Mouse (Mus musculus) C2C12 (cell line): Measurements from ENCODE around the gene Rec114. TPM values are rescaled to one million over a fixed set of nuclear protein-coding genes. Genes with fewer than 3 reads are reported as not detected.

Source experiments
- H3K27me3 ChIP-seq: one replicate; pipeline ENCODE4 v1.6.1; 2011; ENCODE audit not compliant: control insufficient read depth, insufficient read depth, insufficient read length
- H3K36me3 ChIP-seq: one replicate; pipeline ENCODE4 v1.6.1; 2011; ENCODE audit not compliant: control insufficient read depth, insufficient read depth
- H3K4me3 ChIP-seq: one replicate; pipeline ENCODE4 v1.5.1; 2011; ENCODE audit warnings: mild to moderate bottlenecking, control low read depth; ENCODE audit not compliant: poor library complexity, insufficient read depth, severe bottlenecking
- H3K79me2 ChIP-seq: one replicate; pipeline ENCODE4 v1.6.1; 2011; ENCODE audit not compliant: control insufficient read depth, insufficient read depth
- H3K79me3 ChIP-seq: one replicate; pipeline ENCODE4 v1.6.1; 2011; ENCODE audit warnings: low read depth, control low read depth
- H3ac ChIP-seq: one replicate; pipeline ENCODE3; 2011; ENCODE audit warnings: low read depth; ENCODE audit not compliant: control insufficient read depth, insufficient read length
- CEBPB ChIP-seq: IDR thresholded peaks from one replicate; pipeline ENCODE4 v1.6.1; 2011; ENCODE audit warnings: low read depth, mild to moderate bottlenecking, control low read depth, moderate library complexity
- CTCF ChIP-seq: IDR thresholded peaks from one replicate; pipeline ENCODE4 v1.5.1; 2011; ENCODE audit not compliant: control insufficient read depth, insufficient read depth, insufficient read length
- FOSL1 ChIP-seq: IDR thresholded peaks from one replicate; pipeline ENCODE4 v1.8.0; 2011; ENCODE audit warnings: mild to moderate bottlenecking, low read length; ENCODE audit not compliant: poor library complexity, insufficient read depth, severe bottlenecking
- MAX ChIP-seq: IDR thresholded peaks from one replicate; pipeline ENCODE4 v1.6.1; 2011; ENCODE audit warnings: mild to moderate bottlenecking, control low read depth
- MYOD1 ChIP-seq: IDR thresholded peaks from one replicate; pipeline ENCODE4 v1.6.1; 2011; ENCODE audit warnings: low read depth; ENCODE audit not compliant: control insufficient read depth, insufficient read length
- MYOG ChIP-seq: IDR thresholded peaks from one replicate; pipeline ENCODE4 v1.6.1; 2011; ENCODE audit not compliant: control insufficient read depth, insufficient read length; ENCODE audit errors: extremely low read depth
- USF1 ChIP-seq: IDR thresholded peaks from one replicate; pipeline ENCODE4 v1.6.1; 2011; ENCODE audit warnings: low read depth, mild to moderate bottlenecking, control low read depth, moderate library complexity
- polyA plus RNA-seq: library from polyadenylated mRNA; unstranded; fragments of >200 nt; fragmentation: generic; extraction: Trizol; gene quantifications from one replicate; pipeline ENCODE4 v1.2.1, GENCODE M21; 2012; ENCODE audit warnings: missing spikeins

Rec114 gene
- polyA plus RNA-seq, 1 experiment = 1.1 TPM

GRCm38 (mm10) chr9:58691471-58691870, 52.3 kb downstream of the Rec114 start:
- H3K79me2 ChIP-seq = no peaks in the 10 kb centered on the region
- H3K79me3 ChIP-seq = no peaks in the 10 kb centered on the region
- no peaks in the 10 kb centered on the region for H3K27me3 ChIP-seq
- TF ChIP-seq MYOG = no peak
- no peak overlapping the region for H3ac ChIP-seq
- no peak overlapping the region for H3K4me3 ChIP-seq
- H3K36me3 ChIP-seq = no peaks in the 10 kb centered on the region

GRCm38 (mm10) chr9:58690701-58691100, 53.1 kb downstream of the Rec114 start:
- H3K79me3 ChIP-seq = no peaks in the 10 kb centered on the region
- H3K4me3 ChIP-seq = no peak overlapping the region
- TF ChIP-seq FOSL1 (no peak), USF1 (no peak)
- no peaks in the 10 kb centered on the region for H3K27me3 ChIP-seq
- no peaks in the 10 kb centered on the region for H3K36me3 ChIP-seq
- H3K79me2 ChIP-seq = no peaks in the 10 kb centered on the region
- no peak overlapping the region for H3ac ChIP-seq

GRCm38 (mm10) chr9:58688076-58688475, 55.7 kb downstream of the Rec114 start:
- no peaks in the 10 kb centered on the region for H3K36me3 ChIP-seq
- H3K27me3 ChIP-seq = no peaks in the 10 kb centered on the region
- H3ac ChIP-seq = no peak overlapping the region
- no peaks in the 10 kb centered on the region for H3K79me3 ChIP-seq
- H3K4me3 ChIP-seq = no peak overlapping the region
- no peaks in the 10 kb centered on the region for H3K79me2 ChIP-seq
- TF ChIP-seq MYOD1 = no peak
- TF ChIP-seq MYOG = no peak
- no peak for TF ChIP-seq FOSL1
- TF ChIP-seq USF1 = no peak
- TF ChIP-seq CEBPB = no peak
- TF ChIP-seq CTCF = no peak
- TF ChIP-seq MAX = no peak

GRCm38 (mm10) chr9:58685290-58685689, 58.5 kb downstream of the Rec114 start:
- no peak overlapping the region for H3K4me3 ChIP-seq
- H3K79me3 ChIP-seq = no peaks in the 10 kb centered on the region
- no peaks in the 10 kb centered on the region for H3K36me3 ChIP-seq
- no peaks in the 10 kb centered on the region for H3K27me3 ChIP-seq
- H3K79me2 ChIP-seq = no peaks in the 10 kb centered on the region
- no peak overlapping the region for H3ac ChIP-seq
- TF ChIP-seq MYOG = no peak
- no peak for TF ChIP-seq FOSL1
- TF ChIP-seq MYOD1 = no peak
- no peak for TF ChIP-seq USF1
- TF ChIP-seq CEBPB = no peak
- TF ChIP-seq CTCF = no peak
- no peak for TF ChIP-seq MAX

GRCm38 (mm10) chr9:58683372-58683771, 60.4 kb downstream of the Rec114 start:
- H3K36me3 ChIP-seq = no peaks in the 10 kb centered on the region
- H3K4me3 ChIP-seq = no peak overlapping the region
- TF ChIP-seq MAX = no peak
- no peak for TF ChIP-seq CEBPB
- no peak for TF ChIP-seq FOSL1
- no peak for TF ChIP-seq MYOD1
- no peak for TF ChIP-seq CTCF
- no peak for TF ChIP-seq MYOG
- TF ChIP-seq USF1 = no peak
- no peaks in the 10 kb centered on the region for H3K79me2 ChIP-seq
- H3K79me3 ChIP-seq = no peaks in the 10 kb centered on the region
- H3ac ChIP-seq = no peak overlapping the region
- no peaks in the 10 kb centered on the region for H3K27me3 ChIP-seq

- Histone ChIP-seq H3K36me3 (no peaks in the 10 kb centered on the region), H3K79me2 (no peaks in the 10 kb centered on the region), H3K4me3 (no peak overlapping the region), H3K27me3 (no peaks in the 10 kb centered on the region), H3ac (no peak overlapping the region), H3K79me3 (no peaks in the 10 kb centered on the region)
- TF ChIP-seq FOSL1 (no peak), MAX (no peak), MYOD1 (no peak), USF1 (no peak), CTCF (no peak), CEBPB (no peak)
Measured at GRCm38 (mm10) chr9:58682106-58682505, 61.7 kb downstream of the Rec114 start.
